Mouse (Mus musculus): ENCODE data around the gene Hmgb3. TPM values are rescaled to one million over a fixed set of nuclear protein-coding genes. Genes with fewer than 3 reads are reported as not detected.

The Hmgb3 gene
- polyA plus RNA-seq, 1 experiment, result 348 TPM

DNA sequence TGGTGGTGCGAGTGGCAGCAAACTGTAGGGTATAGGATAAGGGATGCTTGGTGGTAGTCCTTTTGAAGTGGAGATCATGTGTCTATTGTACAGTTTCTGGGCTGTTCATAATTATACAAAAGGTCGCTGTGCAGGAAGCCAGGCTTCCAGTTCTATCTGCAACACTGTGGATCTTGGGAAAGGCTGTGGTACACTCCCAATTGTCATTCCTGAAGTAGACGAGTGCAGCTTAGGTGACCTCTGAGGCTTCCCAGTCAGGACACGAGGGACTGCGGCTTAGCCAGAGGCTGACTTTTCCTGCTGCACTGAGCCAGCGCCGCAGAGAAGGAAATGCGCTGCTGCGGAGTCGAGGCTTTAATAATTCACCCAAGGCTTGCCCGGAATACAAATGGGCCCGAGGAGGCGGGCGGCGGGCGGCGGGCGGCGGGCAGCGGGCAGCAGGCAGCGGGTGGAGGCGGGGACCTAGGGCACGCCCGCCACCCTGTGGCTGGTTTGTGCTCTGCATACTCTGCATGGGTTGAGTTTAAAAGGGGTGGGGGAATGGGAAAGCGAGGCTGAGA, 45.4 kb downstream of the Hmgb3 start:
- peak; percentile 78 for DNase-seq (ENCODE audit: low read depth)
- TF ChIP-seq CTCF (IDR thresholded peaks at IDR 0.05; ENCODE audit: borderline replicate concordance, extremely low read depth, insufficient read depth, insufficient read length), result peak; percentile 67
- no peak for TF ChIP-seq POLR2A (IDR thresholded peaks at IDR 0.05; ENCODE audit: borderline replicate concordance, extremely low read depth, insufficient read depth, insufficient read length, poor library complexity, severe bottlenecking)

Other genes with a start within 250 kb of the Hmgb3 start
- 19.3 and 22.5 TPM in 2 replicates for gene Mtmr1, start 191.2 kb upstream of the Hmgb3 start, polyA plus RNA-seq (2012; rRNA removed)
- 55.4 and 75.3 TPM in 2 replicates for gene Cd99l2, start 63.1 kb upstream of the Hmgb3 start, polyA plus RNA-seq (2012; rRNA removed)
- gene Gpr50, start 107.7 kb downstream of the Hmgb3 start, polyA plus RNA-seq (2012; rRNA removed), result 3.8 and 5.5 TPM in 2 replicates

Data from brain, embryonic 14.5 days (tissue).